Mouse (Mus musculus) left cerebral cortex, adult 11 months (tissue): Measurements from ENCODE around the gene Med27.
"Not testable (repeated sequence)": the region's sequence is repeated elsewhere in the genome, so short reads cannot be mapped to it uniquely, and the experiment has no call there.

ENCODE experiments used
- DNase-seq: peaks from one replicate; pipeline ENCODE4 v3.0.0; 2022; ENCODE audit warnings: low spot score

Gene Med27

DNA sequence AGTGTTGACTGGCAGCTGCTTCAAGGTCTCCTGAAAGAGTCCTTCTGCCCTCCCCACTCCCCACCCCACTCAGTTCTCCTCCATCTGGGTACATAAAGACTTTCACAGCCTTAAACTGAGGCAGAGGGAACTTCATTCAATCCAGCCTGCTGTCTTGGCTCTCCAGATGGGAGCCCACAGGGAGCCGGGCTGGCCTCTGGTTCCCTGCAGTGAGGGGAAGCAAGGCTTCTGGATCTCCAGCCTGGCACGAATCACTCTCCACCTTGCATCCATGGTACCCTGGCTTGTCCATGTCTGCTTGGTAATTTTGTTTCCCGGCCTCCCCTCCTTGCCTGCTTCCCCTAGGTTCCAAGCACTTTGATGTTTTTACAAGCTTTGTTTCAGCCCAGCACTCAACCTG, 172.8 kb downstream of the Med27 start:
- DNase-seq: no peak

DNA sequence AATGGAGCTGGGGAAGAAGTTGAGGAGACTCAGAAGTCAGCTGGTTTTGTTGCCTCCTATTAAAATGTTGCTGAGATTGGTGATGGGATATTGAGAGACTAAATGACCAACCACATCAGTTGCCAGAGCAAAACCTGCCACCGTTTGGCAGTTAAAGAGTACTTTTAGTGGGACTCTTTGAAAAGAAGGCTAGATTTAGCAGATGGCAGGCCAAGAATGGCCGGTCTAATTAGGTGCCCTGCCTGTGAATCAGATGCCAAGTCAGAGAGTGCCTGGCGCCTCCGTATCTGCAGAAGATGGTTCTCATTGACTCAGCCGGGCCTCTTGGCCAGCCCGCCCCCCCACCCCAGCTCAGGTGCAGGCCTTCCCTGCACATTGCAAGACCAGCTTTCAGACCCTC, 173.6 kb downstream of the Med27 start:
- no peak for DNase-seq

DNA sequence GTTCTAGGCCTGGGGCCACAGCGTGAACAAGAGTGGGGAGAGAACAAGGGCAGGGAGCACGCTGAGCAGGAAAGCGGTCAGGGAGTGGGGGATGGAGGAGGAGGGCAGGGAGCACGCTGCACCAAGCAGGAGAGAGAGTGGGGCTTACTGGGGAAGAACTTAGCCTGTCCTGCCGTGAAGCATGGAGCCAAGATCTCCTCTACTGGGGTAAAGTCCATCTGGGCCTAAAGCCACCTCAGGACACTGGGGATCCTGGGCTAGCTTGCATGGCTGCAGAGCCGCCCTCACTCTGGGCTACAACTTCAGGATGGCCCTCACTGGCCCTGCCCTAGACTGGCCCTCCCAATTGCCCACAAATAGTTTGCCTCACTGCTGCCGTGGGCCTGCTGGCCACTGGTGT, 174.9 kb downstream of the Med27 start:
- DNase-seq: no peak

GRCm38 (mm10) chr2:29523918-29524811, 177.5 kb downstream of the Med27 start:
- DNase-seq: no peak

- DNase-seq: no peak
Observed at GRCm38 (mm10) chr2:29525273-29525805, 178.7 kb downstream of the Med27 start.

- DNase-seq: peak; percentile 65
Observed at GRCm38 (mm10) chr2:29526266-29526665, 179.6 kb downstream of the Med27 start.

DNA sequence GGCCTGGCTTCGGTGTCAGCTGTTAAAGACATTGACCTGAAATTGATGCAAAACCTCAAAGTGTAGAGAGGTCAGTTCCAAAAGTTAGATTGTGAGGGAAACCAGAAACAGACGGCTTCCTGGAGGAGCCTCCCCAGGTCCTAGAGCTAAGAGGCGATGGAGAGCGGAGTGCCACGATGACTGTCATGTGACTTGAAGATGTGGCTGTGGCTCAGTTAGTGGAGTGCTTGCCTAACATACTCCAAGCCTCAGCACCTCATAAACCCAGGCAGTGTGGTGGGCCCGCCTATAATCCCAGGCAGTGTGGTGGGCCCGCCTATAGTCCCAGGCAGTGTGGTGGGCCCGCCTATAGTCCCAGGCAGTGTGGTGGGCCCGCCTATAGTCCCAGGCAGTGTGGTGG, 180.9 kb downstream of the Med27 start:
- not testable (repeated sequence) for DNase-seq

- DNase-seq: no peak
Observed at GRCm38 (mm10) chr2:29528811-29529210, 182.2 kb downstream of the Med27 start.

- DNase-seq: not testable (repeated sequence)
Observed at GRCm38 (mm10) chr2:29529788-29530187, 183.2 kb downstream of the Med27 start.

DNA sequence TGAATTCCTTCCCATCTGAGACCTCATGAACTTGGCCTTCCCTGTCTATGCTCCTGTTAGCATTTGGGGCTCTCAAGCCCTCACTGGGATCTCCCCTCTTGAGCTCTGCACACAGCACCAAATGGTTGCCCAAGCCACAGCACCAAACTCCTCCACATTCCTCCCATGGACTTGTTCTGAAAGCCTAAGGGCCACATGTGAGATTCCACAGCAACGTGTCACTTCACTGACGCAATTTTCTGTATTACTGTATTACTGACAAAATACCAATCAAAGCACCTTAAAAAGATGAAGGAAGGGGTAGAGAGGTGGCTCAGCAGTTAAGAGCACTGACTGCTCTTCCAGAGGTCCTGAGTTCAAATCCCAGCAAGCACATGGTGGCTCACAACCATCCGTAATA, 185.6 kb downstream of the Med27 start:
- DNase-seq: no peak

- no peak for DNase-seq
Observed at GRCm38 (mm10) chr2:29532921-29533320, 186.3 kb downstream of the Med27 start.

GRCm38 (mm10) chr2:29535566-29536244, 189.1 kb downstream of the Med27 start:
- DNase-seq: no peak

DNA sequence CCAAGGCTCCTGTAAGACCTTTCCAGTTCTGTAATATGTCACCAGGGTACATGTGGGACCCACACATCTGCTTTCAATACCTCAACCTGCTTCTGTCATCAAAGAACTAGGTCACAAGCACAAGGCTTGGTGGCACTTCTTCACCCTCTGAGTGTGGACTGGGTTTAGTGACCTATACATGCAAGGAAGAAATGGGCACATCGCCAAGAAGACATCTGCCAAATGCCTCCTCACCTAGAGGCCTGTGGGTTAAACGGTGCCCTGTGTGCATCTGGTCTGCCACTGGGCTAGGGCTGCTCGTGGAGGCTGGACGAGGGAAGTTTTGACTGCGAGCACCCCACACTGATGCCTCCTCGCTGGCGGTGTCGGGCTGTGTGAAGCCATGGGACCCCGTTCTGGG, 189.9 kb downstream of the Med27 start:
- no peak for DNase-seq

- DNase-seq: no peak
Observed at GRCm38 (mm10) chr2:29537334-29537733, 190.7 kb downstream of the Med27 start.

DNA sequence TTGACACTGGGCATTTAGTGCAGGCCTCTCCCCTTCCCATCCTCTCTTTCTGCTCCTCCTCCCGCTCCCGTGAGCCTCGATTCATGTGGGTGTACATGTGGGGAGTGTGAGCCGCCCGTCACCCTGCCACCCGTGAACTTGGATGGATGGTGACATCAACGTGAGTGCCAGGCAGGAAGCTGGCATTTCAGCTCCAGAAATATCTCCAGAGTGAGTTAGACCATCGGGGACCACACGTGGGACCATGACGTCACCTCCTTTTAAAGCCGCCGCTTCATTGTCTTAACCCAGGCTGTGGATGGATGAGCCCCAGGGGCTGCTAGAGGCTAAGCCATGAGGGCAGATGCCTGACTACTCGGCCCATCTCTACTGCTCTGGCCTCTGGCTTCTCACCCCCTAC, 195.4 kb downstream of the Med27 start:
- peak; percentile 46 for DNase-seq

GRCm38 (mm10) chr2:29546571-29546970, 200.0 kb downstream of the Med27 start:
- no peak for DNase-seq

DNA sequence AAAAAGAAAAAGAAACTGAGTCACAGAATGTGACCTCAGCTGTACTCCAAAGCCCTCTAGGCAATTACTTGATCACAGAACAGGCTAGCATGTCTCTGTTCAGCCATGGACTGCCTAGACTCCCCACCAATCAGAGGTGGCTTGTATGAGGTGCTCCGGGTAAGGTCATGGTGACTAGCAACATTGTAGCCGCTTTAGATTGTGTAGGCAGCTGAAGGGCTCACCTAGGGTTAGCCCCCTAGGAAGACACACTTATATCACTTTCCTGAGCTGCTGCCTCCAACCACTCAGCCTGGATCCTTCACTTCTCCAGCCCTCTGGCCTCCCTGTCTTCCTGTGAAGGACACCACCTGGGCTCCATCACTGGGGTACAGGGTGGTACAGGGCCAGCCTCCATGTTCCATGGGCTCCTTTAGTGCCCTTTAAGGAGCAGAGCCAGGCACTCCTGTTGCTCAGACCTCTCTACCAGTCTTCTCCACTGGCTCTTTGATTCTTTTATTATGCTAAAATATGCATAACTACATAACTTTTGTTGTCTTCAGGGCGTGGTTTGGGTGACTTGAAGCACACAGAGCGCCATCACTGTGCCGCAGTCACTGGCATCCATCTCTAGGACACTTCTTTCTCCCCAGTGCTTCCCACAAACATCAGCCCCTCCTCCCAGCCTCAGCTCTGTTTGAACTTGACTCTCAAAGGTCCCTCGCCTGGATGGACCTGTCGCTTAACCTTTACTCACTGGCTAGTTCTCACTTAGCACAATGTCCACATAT, 205.4 kb downstream of the Med27 start:
- DNase-seq: no peak

DNA sequence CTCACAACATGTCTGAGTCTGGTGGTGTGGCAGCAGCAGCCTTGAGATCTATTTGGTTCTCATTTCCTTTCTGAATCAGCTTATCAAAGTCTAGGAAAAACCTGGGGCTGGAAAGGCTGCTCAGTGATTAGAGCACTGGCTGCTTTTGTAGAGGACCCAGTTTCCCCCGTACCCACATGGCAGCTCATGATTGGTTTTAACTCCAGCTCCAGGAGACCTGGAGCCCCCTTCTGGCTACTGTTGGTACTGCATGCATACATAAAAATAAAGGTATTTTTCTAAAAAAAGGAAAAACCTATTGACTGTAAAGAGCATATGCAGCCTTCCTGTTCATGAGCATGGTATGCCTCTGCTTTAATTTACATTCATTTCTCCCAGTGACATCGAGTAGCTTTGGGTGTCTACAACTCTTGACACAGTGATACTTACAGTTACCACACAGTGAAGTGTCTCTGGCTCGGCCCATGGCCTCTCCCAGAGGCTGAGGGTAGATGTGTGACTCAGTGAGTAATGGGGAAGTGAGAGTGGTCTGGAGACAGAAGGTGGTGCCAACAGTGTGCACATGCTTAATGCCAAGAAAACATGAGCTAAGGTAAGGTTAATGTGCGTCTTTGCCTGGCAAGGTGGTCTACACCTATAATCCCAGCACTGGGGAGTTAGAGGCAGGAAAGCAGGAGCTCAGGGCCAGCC, 207.5 kb downstream of the Med27 start:
- DNase-seq: no peak

- DNase-seq: no peak
Observed at GRCm38 (mm10) chr2:29558561-29558960, 211.9 kb downstream of the Med27 start.

GRCm38 (mm10) chr2:29559955-29560354, 213.3 kb downstream of the Med27 start:
- no peak for DNase-seq

- DNase-seq: no peak
Observed at GRCm38 (mm10) chr2:29561468-29561867, 214.8 kb downstream of the Med27 start.

DNA sequence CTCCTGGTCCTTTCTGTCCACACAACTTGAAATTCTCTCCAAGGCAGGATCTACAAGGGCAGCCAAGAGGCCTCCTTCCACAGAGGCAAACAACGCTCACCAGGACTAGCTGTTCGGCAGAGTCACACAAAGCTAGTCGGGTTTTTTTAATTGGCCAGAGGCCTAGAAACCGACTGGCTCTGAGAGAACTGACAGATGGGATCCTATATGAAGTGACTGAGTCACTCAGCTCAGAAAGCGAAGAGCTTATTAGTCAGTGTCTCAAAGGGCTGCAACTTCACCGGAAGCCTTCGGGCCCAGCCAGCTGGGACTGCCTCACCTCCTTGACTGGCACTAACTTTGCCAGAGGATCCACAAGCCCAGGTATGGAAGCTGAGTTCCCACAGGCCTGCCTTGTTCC, 217.4 kb downstream of the Med27 start:
- peak; percentile 24 for DNase-seq
